Mouse (Mus musculus) liver, embryonic 16.5 days (tissue): ENCODE measurements around the gene Prrc2b. TPM values are rescaled to one million over a fixed set of nuclear protein-coding genes. Genes with fewer than 3 reads are reported as not detected.

Experiments used
- ATAC-seq: fragments of 200-750 bp; cut with Nextera tagmentation; 2 replicates; pipeline ENCODE4 v1.8.0; 2017; ENCODE audit warnings: low read depth, mild to moderate bottlenecking, moderate number of reproducible peaks, moderate library complexity
- H3K27ac ChIP-seq: fragments of 300-500 bp; sonication (generic); 2 replicates; pipeline ENCODE4 v1.5.1; 2014; ENCODE audit warnings: mild to moderate bottlenecking, low read length
- H3K27me3 ChIP-seq: fragments of 300-500 bp; sonication (generic); 2 replicates; pipeline ENCODE4 v1.6.1; 2014; ENCODE audit warnings: low read depth, low read length, mixed read lengths; ENCODE audit not compliant: control insufficient read depth, insufficient read depth
- H3K36me3 ChIP-seq: fragments of 300-500 bp; sonication (generic); 2 replicates; pipeline ENCODE4 v1.6.1; 2014; ENCODE audit warnings: mild to moderate bottlenecking; ENCODE audit not compliant: control insufficient read depth, insufficient read depth
- H3K4me1 ChIP-seq: fragments of 300-500 bp; sonication (generic); 2 replicates; pipeline ENCODE4 v1.6.1; 2014; ENCODE audit warnings: low read depth, low read length, mixed read lengths; ENCODE audit not compliant: control insufficient read depth
- H3K4me2 ChIP-seq: fragments of 300-500 bp; sonication (generic); 2 replicates; pipeline ENCODE4 v1.6.1; 2014; ENCODE audit warnings: low read depth, low read length, mixed read lengths
- H3K4me3 ChIP-seq: fragments of 300-500 bp; sonication (generic); 2 replicates; pipeline ENCODE4 v1.5.1; 2014; ENCODE audit warnings: low read depth, mild to moderate bottlenecking, low read length
- H3K9ac ChIP-seq: fragments of 300-500 bp; sonication (generic); 2 replicates; pipeline ENCODE4 v1.6.1; 2014; ENCODE audit warnings: low read depth, low read length
- H3K9me3 ChIP-seq: fragments of 300-500 bp; sonication (generic); replicated peaks from 2 replicates; pipeline ENCODE4 v1.6.1; 2016; ENCODE audit warnings: low read length; ENCODE audit not compliant: control insufficient read depth
- WGBS: fragments of 180-500 bp; shearing (Covaris S2); extraction: QIAGEN DNeasy Blood & Tissue Kit; methylation state at CpG from one replicate; pipeline ENCODE4 v1.1.7; 2014; ENCODE audit not compliant: insufficient replicate concordance; 5-methylcytosine and 5-hydroxymethylcytosine counted together
- polyA plus RNA-seq: library from polyadenylated mRNA; unstranded; fragments of >200 nt; fragmentation: Nextera tagmentation; extraction: Ambion mirVana; gene quantifications from 2 replicates; pipeline ENCODE4 v1.2.1, GENCODE M21; 2015

The Prrc2b gene
- polyA plus RNA-seq, 1 experiment from 2014 or later, result 4.7 TPM

GRCm38 (mm10) chr2:32119802-32120750 is 30.8 kb upstream of the Prrc2b start:
- Histone ChIP-seq H3K4me1 (peaks cover 40% of the 10 kb centered on the region), H3K4me2 (0 out of 2 replicates have a peak overlapping the region, but pooled peaks have one; percentile 1), H3K4me3 (no peak overlapping the region), H3K9ac (no peak overlapping the region), H3K9me3 (no peaks in the 10 kb centered on the region), H3K27me3 (no peaks in the 10 kb centered on the region), H3K36me3 (no peaks in the 10 kb centered on the region), H3K27ac (no peak overlapping the region)
- no peak for ATAC-seq
- WGBS, result 84% methylated on average over 20 of the region's 20 CpGs

- no peaks in the 10 kb centered on the region for H3K27me3 ChIP-seq
- peak overlapping the region; percentile 14; the same call in 1 of the 2 replicates for H3K4me2 ChIP-seq
- WGBS, result 21% methylated on average over 5 of the region's 5 CpGs
- no peak overlapping the region for H3K4me3 ChIP-seq
- peak; percentile 43; the same call in 1 of the 2 replicates for ATAC-seq
- H3K27ac ChIP-seq, result peak overlapping the region; percentile 60
- H3K36me3 ChIP-seq, result no peaks in the 10 kb centered on the region
- no peaks in the 10 kb centered on the region for H3K9me3 ChIP-seq
- H3K4me1 ChIP-seq, result peaks cover 36% of the 10 kb centered on the region
- peak overlapping the region; percentile 23 for H3K9ac ChIP-seq
Measured at GRCm38 (mm10) chr2:32121150-32121549, 29.7 kb upstream of the Prrc2b start.

DNA sequence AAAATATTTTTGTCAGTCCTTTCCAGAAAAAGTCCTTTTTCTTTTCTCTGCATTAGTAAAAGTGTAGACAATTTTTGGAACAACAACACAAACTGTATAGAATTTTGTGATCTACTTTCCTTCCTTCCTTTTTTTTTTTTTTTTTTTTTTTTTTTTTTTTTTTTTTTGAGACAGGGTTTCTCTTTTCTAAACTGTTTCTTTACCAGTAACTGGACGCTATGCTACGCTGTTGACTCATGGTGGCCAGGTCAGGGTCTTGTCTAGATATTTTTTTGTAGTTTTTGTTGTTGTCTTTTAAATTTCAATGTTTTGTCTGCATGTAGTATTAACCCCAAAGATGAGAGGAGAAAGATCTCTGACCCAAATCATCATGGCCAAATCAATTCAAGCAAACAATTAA is 29.1 kb upstream of the Prrc2b start:
- Histone ChIP-seq H3K9ac (no peak overlapping the region), H3K4me1 (peaks cover 34% of the 10 kb centered on the region), H3K4me2 (no peak overlapping the region), H3K27me3 (no peaks in the 10 kb centered on the region), H3K4me3 (no peak overlapping the region), H3K36me3 (no peaks in the 10 kb centered on the region), H3K9me3 (no peaks in the 10 kb centered on the region), H3K27ac (no peak overlapping the region; the same call in 1 of the 2 replicates)
- WGBS, result 73% methylated on average over 2 of the region's 2 CpGs
- ATAC-seq, result no peak

- no peaks in the 10 kb centered on the region for H3K36me3 ChIP-seq
- peak overlapping the region; percentile 41 for H3K4me3 ChIP-seq
- peak overlapping the region; percentile 61 for H3K4me2 ChIP-seq
- peak overlapping the region; percentile 96 for H3K27ac ChIP-seq
- ATAC-seq, result peak; percentile 95
- peaks cover 70% of the 10 kb centered on the region for H3K4me1 ChIP-seq
- 10% methylated on average over 16 of the region's 16 CpGs for WGBS
- H3K27me3 ChIP-seq, result no peaks in the 10 kb centered on the region
- no peaks in the 10 kb centered on the region for H3K9me3 ChIP-seq
- H3K9ac ChIP-seq, result peak overlapping the region; percentile 65
Measured at GRCm38 (mm10) chr2:32127653-32128535, 23.0 kb upstream of the Prrc2b start.

GRCm38 (mm10) chr2:32128536-32128841 is 22.4 kb upstream of the Prrc2b start:
- ATAC-seq, result peak; percentile 58
- peak overlapping the region; percentile 21; the same call in 1 of the 2 replicates for H3K4me3 ChIP-seq
- peak overlapping the region; percentile 61 for H3K4me2 ChIP-seq
- H3K4me1 ChIP-seq, result peaks cover 76% of the 10 kb centered on the region
- H3K36me3 ChIP-seq, result no peaks in the 10 kb centered on the region
- 38% methylated on average over 5 of the region's 5 CpGs for whole genome bisulfite sequencing
- H3K9ac ChIP-seq, result peak overlapping the region; percentile 53
- no peaks in the 10 kb centered on the region for H3K9me3 ChIP-seq
- H3K27ac ChIP-seq, result peak overlapping the region; percentile 96
- no peaks in the 10 kb centered on the region for H3K27me3 ChIP-seq

- H3K9ac ChIP-seq, result peak overlapping the region; percentile 30
Measured at GRCm38 (mm10) chr2:32129383-32130074, 21.4 kb upstream of the Prrc2b start.

GRCm38 (mm10) chr2:32130435-32130834 is 20.4 kb upstream of the Prrc2b start:
- Histone ChIP-seq H3K27me3 (no peaks in the 10 kb centered on the region), H3K9ac (peak overlapping the region; percentile 36), H3K9me3 (no peaks in the 10 kb centered on the region), H3K4me2 (peak overlapping the region; percentile 3), H3K4me3 (no peak overlapping the region), H3K36me3 (no peaks in the 10 kb centered on the region), H3K27ac (peak overlapping the region; percentile 96), H3K4me1 (peaks cover 69% of the 10 kb centered on the region)
- 25% methylated on average over 6 of the region's 6 CpGs for WGBS
- ATAC-seq, result no peak

More at GRCm38 (mm10) chr2:32129383-32130074, 21.4 kb upstream of the Prrc2b start:
- Histone ChIP-seq H3K27ac (peak overlapping the region; percentile 96), H3K4me1 (peaks cover 75% of the 10 kb centered on the region), H3K36me3 (no peaks in the 10 kb centered on the region), H3K4me3 (no peak overlapping the region), H3K9me3 (no peaks in the 10 kb centered on the region), H3K4me2 (no peak overlapping the region), H3K27me3 (no peaks in the 10 kb centered on the region)
- WGBS, result 57% methylated on average over 11 of the region's 11 CpGs
- no peak for ATAC-seq

DNA sequence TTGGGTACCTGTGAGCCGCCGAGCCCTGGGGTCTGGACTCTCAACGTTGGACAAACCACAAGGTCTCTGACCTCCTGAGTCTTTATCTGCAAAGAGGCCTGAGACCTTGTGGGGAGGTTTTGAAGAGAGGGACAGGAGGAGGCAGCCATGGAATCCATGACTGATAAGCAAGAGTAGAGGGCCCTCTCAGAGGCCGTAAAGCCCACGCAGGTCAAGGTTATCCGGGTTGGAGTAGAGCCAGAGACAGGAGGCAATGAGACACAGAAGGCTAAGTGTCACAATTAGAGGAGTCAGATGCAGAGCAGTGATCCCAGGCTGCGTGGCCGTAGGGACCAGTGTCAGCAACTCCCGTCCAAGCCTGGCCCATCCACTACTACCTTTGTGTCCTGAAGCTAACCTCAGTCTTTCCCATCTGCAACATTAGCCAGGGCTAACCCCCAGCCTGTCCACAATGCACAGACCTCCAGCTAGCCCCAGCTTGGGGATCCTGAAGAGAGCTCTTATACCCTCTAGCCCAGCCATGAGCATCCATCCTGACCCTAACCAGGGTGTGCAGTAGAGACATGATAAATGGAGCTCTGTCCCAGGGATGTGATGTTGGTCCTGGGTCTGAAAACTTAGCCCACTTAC is 19.6 kb upstream of the Prrc2b start:
- 39% methylated on average over 9 of the region's 9 CpGs for WGBS
- H3K27ac ChIP-seq, result peak overlapping the region; percentile 96
- peak overlapping the region; percentile 3 for H3K4me2 ChIP-seq
- no peaks in the 10 kb centered on the region for H3K36me3 ChIP-seq
- H3K9me3 ChIP-seq, result no peaks in the 10 kb centered on the region
- peaks cover 63% of the 10 kb centered on the region for H3K4me1 ChIP-seq
- H3K4me3 ChIP-seq, result no peak overlapping the region
- H3K27me3 ChIP-seq, result no peaks in the 10 kb centered on the region
- no peak for ATAC-seq
- H3K9ac ChIP-seq, result peak overlapping the region; percentile 36
